Mouse (Mus musculus): ENCODE measurements around the gene Mog.
A peak's percentile ranks its signal among the peaks of the same experiment; 100 is the strongest.
"Not testable (repeated sequence)": the region's sequence is repeated elsewhere in the genome, so short reads cannot be mapped to it uniquely, and the experiment has no call there.

The Mog gene

DNA sequence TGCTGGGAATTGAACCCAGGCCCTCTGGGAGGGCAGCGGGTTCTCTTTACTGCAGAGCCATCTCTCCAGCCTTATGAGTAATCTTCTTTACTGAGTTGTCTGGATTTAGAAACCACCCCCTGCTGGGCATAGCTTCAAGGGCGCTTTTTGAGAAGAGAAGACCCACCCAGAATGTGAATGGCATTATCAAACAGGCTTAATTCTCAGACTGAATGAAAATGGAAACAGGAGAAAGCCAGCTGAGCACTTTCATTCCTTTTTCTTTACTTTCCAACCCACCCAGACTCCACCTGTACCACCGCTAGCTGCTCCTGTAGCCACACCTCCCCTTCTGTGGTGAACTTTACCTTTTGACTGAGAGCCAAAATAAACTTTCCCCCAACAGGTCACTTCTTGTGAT is 27.8 kb downstream of the Mog start:
- no peak for DNase-seq (ENCODE audit: low spot score in 2 of 2)

DNA sequence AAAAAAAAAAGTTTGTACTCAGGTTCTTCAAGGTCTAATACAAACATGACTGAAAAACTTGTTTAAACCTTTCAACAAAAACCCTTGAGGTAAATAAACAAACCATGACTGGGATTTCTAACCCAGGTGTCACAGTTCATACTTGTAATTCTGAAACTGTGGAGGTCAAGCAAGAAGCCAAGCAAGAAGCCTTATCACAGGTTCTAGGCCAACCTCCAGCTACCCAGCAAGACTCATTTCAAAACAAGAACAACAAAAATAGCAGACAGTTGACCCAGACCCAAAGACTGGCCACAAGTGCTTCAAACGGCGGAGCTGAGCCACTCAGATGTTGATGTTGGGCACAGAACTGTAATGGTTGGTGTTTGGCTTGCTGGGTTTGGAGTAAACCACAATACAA is 28.7 kb downstream of the Mog start:
- DNase-seq (ENCODE audit: low spot score in 2 of 2): no peak

- DNase-seq (ENCODE audit: low spot score in 2 of 2): no peak
These were observed 29.4 kb downstream of the Mog start for GRCm38 (mm10) chr17:36993770-36994325.

GRCm38 (mm10) chr17:36992336-36993104 is 30.7 kb downstream of the Mog start:
- DNase-seq (ENCODE audit: low spot score in 2 of 2): no peak

GRCm38 (mm10) chr17:36990630-36991029 is 32.6 kb downstream of the Mog start:
- DNase-seq (ENCODE audit: low spot score in 2 of 2): not testable (repeated sequence)

- DNase-seq (ENCODE audit: low spot score in 2 of 2): no peak
These were observed 33.8 kb downstream of the Mog start, which contains the start of gene H2-M5 for GRCm38 (mm10) chr17:36989437-36989836. TSS of gene H2-M5 (minus strand) at chr17:36989537.

DNA sequence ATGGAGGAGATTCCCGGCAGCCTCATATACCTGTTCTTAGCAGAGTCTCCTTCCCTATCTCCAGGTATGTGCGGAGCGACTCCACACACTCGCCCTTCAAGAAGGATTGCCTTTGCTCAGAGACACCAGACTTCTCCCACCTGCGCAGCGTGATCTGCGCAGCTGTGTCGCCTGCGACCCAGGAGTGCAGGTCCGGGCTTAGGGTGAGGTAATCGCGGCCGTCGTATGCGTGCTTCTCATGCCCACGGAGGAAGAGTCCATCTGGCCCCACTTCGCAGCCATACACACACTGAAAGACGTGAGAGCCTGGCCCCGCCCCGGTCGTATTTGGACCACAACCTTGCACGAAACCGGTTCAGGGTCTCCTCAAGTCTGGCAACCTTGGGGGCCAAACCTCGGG is 34.7 kb downstream of the Mog start:
- DNase-seq (ENCODE audit: low spot score in 2 of 2): no peak

DNA sequence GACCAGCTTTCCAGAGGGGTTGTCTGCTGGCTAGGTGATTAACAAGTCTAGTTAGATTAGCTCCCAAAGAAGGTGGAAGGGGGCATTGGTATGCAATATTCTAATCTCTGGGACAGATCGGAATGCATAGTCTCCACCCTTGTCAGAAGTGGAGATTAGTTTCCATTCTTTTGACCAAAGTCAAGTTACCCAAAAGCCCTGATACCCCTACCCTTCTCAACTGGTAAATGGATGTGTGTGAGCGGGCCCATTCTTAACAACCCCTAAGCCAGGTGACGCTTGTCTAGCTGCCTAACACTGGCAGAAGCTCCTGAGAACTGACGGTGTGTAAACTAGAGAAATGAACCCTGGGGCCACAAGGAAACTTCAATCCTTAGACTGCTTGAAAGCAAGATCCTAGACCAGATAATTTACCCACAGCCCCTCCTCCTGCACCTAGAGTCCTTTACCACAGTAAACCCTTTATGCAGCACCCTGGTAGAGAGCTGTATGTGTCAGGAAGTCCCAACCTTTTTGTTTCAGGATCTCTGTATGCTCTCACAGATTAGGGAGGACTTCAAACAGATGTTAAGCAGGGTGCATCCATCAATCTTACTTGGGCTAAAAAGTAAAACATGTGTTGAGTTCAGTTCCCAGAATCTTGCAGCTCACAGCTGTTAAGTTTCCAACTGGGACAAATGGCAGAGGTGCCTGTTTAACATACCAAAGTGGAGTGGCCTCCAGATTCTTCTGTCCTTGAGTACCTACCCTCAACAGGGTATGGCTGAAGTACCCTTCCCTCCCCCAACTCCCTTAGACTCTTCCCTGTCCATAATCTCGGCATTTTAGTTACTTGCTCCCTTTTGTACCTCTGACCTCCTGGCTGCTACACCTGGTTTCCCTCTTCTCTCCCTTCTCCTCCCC is 40.7 kb downstream of the Mog start:
- DNase-seq (ENCODE audit: low spot score in 2 of 2): no peak

GRCm38 (mm10) chr17:36981845-36982244 is 41.4 kb downstream of the Mog start:
- no peak for DNase-seq (ENCODE audit: low spot score in 2 of 2)

- peak in 1 of 2 experiments; percentile 19 for DNase-seq (ENCODE audit: low spot score in 2 of 2)
These were observed 41.9 kb downstream of the Mog start, which contains the start of gene 2410137M14Rik for GRCm38 (mm10) chr17:36981221-36981813. TSS of gene 2410137M14Rik (minus strand) at chr17:36981237.

DNA sequence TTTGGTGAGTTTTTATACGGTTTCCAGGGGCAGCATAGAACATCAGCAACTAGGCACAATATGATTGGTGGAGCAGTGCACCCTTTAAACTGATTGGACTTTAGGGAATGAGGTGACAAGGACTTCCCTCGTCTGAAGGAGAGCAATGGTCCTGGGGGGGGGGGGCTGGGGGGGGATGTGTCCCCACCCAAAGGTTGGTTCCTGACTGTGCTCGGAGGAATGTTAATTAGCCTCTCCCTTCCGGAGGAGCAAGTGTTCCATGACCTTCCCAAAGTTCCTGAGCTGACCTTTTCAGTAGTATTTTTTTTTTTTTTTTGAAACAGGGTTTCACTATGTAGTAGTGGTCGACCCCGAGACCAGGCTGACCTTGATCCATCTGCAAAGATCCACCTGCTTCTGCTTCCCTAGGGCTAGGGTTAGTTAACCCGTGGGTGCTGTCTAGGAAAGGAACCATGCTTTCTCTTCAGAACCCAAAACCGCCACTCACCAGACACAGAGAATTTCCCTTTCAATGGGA is 49.9 kb downstream of the Mog start:
- DNase-seq (ENCODE audit: low spot score in 2 of 2): no peak

DNA sequence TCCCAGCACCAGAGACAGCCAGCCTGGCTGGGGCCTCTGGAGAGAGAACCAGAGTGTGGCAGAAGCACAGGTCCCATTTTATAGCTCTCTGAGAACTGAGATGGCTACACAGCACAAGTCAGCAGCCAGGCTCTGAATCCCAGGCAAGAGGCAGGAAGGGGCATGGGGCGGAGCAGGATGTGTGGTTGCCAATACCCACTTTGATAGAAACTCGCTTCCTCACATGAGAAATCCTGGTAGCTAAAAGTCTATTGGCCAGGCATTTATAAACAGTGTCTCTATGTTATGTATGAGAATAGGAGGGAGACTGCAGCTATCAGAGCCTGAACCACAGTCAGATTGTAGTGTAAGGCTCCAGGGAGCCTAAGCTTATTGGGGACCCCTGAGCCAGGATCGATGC is 50.4 kb downstream of the Mog start:
- DNase-seq (ENCODE audit: low spot score in 2 of 2): no peak

- no peak for DNase-seq (ENCODE audit: low spot score in 2 of 2)
These were observed 51.9 kb downstream of the Mog start for GRCm38 (mm10) chr17:36971172-36971850.

DNA sequence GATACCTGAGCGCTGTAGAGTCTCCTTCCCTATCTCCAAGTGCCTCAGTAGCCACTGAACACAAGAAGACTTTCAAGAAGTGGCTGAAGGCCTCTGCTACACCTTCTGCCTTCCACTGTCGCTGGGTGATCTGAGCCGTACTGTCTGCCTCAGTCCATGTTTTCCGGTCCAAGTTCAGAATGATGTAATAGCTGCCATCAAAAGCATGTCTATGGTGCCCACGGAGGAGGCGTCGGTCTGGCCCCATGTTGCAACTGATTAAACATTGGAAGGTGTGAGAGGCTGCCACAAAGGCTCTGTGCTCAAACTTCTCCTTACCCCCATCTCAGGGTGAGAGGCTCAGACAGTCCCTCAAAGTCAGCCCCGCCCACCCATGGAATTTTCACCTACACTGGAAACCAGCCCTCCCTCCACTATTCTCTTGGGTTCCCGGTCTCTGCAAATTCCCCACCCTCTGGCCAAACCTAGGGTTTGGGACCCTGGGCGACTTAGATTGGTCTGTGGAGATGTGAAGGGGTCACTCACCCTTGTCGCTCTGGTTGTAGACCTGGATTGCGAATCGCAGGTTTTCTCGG is 52.8 kb downstream of the Mog start:
- no peak for DNase-seq (ENCODE audit: low spot score in 2 of 2)

- no peak for DNase-seq (ENCODE audit: low spot score in 2 of 2)
These were observed 56.3 kb downstream of the Mog start for GRCm38 (mm10) chr17:36966875-36967274.

- DNase-seq (ENCODE audit: low spot score in 2 of 2): peak in 1 of 2 experiments; percentile 18
These were observed 62.1 kb downstream of the Mog start for GRCm38 (mm10) chr17:36961125-36961524.
